Mouse (Mus musculus) forebrain, postnatal 0 days (tissue): ENCODE measurements at regions not wholly inside any gene's neighbourhood (a gene's known extent, or its start where the extent isn't known, plus 50 kb on each side); places are given as distances from the start of the nearest gene placed in this dataset.

Experiments
- ATAC-seq: fragments of 200-750 bp; cut with Nextera tagmentation; 2 replicates; pipeline ENCODE4 v1.8.0; 2017; ENCODE audit warnings: mild to moderate bottlenecking, moderate library complexity
- DNase-seq: peaks from one replicate; pipeline ENCODE4 v3.0.0-alpha.2; 2015
- H3K27ac ChIP-seq: fragments of 300-500 bp; sonication (generic); 2 replicates; pipeline ENCODE4 v1.5.1; 2014; ENCODE audit warnings: low read depth, mild to moderate bottlenecking, antibody characterized with exemption, low read length, moderate library complexity, mixed read lengths
- H3K27me3 ChIP-seq: fragments of 300-500 bp; sonication (generic); 2 replicates; pipeline ENCODE4 v1.6.1; 2014; ENCODE audit warnings: mild to moderate bottlenecking, low read length, mixed read lengths; ENCODE audit not compliant: insufficient read depth
- H3K36me3 ChIP-seq: fragments of 300-500 bp; sonication (generic); 2 replicates; pipeline ENCODE4 v1.6.1; 2014; ENCODE audit warnings: mild to moderate bottlenecking, moderate library complexity; ENCODE audit not compliant: insufficient read depth
- H3K4me1 ChIP-seq: fragments of 300-500 bp; sonication (generic); 2 replicates; pipeline ENCODE4 v1.6.1; 2014; ENCODE audit warnings: antibody characterized with exemption; ENCODE audit not compliant: insufficient read depth
- H3K4me2 ChIP-seq: fragments of 300-500 bp; sonication (generic); 2 replicates; pipeline ENCODE4 v1.6.1; 2014; ENCODE audit warnings: low read depth, mild to moderate bottlenecking, moderate library complexity
- H3K4me3 ChIP-seq: fragments of 300-500 bp; sonication (generic); 2 replicates; pipeline ENCODE4 v1.5.1; 2014; ENCODE audit warnings: low read depth, low read length, mixed read lengths
- H3K9ac ChIP-seq: fragments of 300-500 bp; sonication (generic); 2 replicates; pipeline ENCODE4 v1.6.1; 2014; ENCODE audit warnings: mild to moderate bottlenecking
- H3K9me3 ChIP-seq: fragments of 300-500 bp; sonication (generic); 2 replicates; pipeline ENCODE4 v1.6.1; 2016; ENCODE audit warnings: low read length
- CTCF ChIP-seq: sonication (generic); IDR thresholded peaks from 2 replicates; pipeline ENCODE4 v1.5.1; 2016; ENCODE audit warnings: antibody characterized with exemption, control low read depth, low read depth
- WGBS: fragments of 180-500 bp; shearing (Covaris S2); extraction: QIAGEN DNeasy Blood & Tissue Kit; methylation state at CpG from one replicate; pipeline ENCODE4 v1.1.7; 2014; 5-methylcytosine and 5-hydroxymethylcytosine counted together

DNA sequence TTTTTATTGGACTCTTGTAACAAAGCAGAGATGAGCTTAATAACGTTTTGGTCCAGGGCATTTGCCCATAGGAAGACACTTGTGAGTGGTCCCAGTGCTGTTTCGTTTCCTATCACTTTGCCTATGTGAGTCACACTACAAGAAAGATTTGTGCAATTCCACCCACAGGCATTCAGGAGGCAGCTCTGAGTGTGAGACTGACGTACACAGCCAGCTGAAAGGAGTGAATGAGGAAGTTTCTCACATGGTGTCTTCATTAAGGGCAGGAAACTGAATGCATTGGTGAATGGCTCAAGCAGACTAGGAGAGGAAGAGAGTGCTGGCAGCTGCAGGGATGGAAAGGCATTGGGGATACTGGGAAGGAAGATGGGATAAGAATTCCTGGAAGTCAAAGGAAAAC lies 230.5 kb upstream of the Fam241a start:
- H3K36me3 ChIP-seq: no peaks in the 10 kb centered on the region
- ATAC-seq (no peak), DNase-seq (no peak)
- H3K4me3 ChIP-seq: no peak overlapping the region
- no peak for TF ChIP-seq CTCF
- H3K9me3 ChIP-seq: no peaks in the 10 kb centered on the region
- no peaks in the 10 kb centered on the region for H3K27me3 ChIP-seq
- no peaks in the 10 kb centered on the region for H3K4me1 ChIP-seq
- WGBS: 59% methylated on average over 3 of the region's 3 CpGs
- H3K9ac ChIP-seq: no peak overlapping the region
- no peak overlapping the region for H3K4me2 ChIP-seq
- no peak overlapping the region for H3K27ac ChIP-seq

DNA sequence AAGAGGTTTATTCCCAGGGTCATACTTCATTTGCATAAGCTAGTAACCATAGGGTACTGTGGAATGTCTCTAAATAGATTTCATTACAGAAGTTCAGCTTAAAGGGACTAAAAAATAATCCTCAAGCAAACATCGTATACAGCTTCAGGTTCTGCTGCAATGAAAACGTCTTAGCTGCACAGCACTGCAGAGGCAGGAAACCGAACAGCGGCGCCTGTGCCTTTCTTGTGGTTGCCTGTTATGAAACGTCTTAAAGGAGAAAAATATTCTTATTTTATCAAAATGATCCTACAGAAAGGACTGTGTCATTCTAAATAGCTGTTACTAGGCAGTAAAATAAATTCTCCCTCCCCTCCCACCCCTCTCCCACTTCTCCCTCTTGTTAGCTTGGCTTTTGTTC lies 226.0 kb upstream of the Fam241a start:
- no peak for TF ChIP-seq CTCF
- 59% methylated on average over 6 of the region's 6 CpGs for WGBS

DNA sequence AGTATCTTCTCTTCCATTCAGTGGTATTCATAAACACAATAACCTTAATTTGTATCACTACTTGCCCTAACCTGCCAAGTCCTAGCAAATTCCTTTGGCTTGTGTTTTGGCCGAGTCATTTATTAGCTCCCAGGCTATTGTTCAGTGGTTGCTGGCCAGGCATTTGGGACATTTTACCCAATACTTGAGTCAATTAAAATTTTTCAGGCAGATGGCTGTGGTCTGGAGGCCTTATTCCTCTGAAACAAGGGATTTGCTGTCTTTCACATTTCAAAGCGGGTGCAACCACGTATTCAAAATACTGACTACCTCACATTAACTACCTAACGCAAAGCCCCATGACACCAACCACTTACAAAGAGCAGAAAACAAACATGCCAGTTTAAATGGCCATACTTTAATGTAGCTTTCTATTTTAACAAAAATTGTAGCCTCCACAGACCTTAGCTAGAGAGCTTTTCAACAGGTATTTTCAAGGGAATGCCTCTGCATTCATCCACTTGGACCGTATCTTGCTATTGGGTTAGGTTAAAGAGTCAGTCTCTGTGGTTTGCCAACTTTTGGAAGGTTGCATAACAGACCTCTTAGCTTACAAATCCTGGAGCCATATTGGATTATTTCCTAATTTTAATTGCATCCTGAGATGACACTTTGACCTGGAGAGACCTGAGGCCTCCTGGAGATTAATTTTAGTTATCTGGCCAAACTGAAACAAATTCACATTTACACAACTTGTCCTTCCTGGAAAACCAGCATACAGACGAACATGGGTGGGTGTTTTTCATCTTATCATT lies 224.7 kb upstream of the Fam241a start:
- H3K9ac ChIP-seq: no peak overlapping the region
- 54% methylated on average over 6 of the region's 6 CpGs for WGBS
- DNase-seq: no peak

More for the DNA sequence above, 226.0 kb upstream of the Fam241a start:
- Histone ChIP-seq H3K9me3 (no peaks in the 10 kb centered on the region), H3K9ac (no peak overlapping the region), H3K4me2 (no peak overlapping the region), H3K36me3 (no peaks in the 10 kb centered on the region), H3K27ac (no peak overlapping the region), H3K4me1 (no peaks in the 10 kb centered on the region), H3K27me3 (no peaks in the 10 kb centered on the region), H3K4me3 (no peak overlapping the region)
- DNase-seq: no peak
- ATAC-seq: no peak

DNA sequence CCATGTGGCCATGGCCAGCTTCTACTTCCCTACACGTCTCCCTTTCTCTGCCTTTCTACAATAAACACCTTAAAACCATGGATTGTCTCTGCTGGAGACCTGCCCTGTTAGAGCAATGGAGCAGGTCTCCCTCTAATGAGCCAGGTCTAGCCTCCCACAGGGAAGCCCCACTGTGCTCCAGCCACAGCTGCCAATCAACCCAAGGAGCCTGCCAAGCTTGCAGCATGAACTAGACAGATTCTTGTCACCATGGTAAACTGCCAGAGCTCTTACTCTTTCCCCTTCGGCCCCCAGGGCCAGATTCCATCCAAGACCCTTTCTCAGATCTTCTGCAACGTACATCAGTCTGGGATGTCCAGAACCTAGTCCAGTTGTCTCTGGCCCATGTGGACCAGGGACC lies 217.1 kb upstream of the Fam241a start:
- Histone ChIP-seq H3K4me2 (no peak overlapping the region), H3K9me3 (no peaks in the 10 kb centered on the region), H3K4me1 (no peaks in the 10 kb centered on the region), H3K4me3 (no peak overlapping the region), H3K36me3 (no peaks in the 10 kb centered on the region), H3K27ac (no peak overlapping the region), H3K9ac (no peak overlapping the region), H3K27me3 (no peaks in the 10 kb centered on the region)
- DNase-seq (no peak), ATAC-seq (no peak)
- WGBS: 48% methylated on average over 3 of the region's 3 CpGs
- TF ChIP-seq CTCF: no peak

More for the DNA sequence above, 224.7 kb upstream of the Fam241a start:
- ATAC-seq: no peak
- Histone ChIP-seq H3K4me3 (no peak overlapping the region), H3K27ac (no peak overlapping the region), H3K9me3 (no peaks in the 10 kb centered on the region), H3K4me2 (no peak overlapping the region), H3K4me1 (no peaks in the 10 kb centered on the region), H3K27me3 (no peaks in the 10 kb centered on the region), H3K36me3 (no peaks in the 10 kb centered on the region)
- no peak for TF ChIP-seq CTCF

DNA sequence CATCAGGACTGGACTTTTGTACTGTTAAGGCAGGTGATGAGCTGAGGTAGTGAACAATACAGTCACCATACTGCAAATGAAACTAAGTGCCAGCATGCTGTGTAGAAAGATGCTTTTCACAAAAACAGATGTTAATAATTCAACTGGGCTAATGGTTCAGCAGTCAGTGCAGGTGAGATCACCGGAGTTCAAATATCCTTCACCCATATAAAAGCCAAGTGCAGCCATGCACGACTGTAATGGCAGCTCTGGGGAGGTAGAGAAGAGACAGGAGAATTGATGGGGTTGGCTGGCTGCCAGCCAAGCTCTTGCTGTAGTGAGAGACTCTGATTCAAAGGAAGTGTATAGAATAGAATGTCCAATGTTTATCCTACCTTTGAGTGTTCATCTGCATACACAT lies 214.3 kb upstream of the Fam241a start:
- no peaks in the 10 kb centered on the region for H3K36me3 ChIP-seq
- no peaks in the 10 kb centered on the region for H3K4me1 ChIP-seq
- H3K27me3 ChIP-seq: no peaks in the 10 kb centered on the region
- no peak overlapping the region for H3K4me2 ChIP-seq
- WGBS: 58% methylated on average over 2 of the region's 2 CpGs
- H3K4me3 ChIP-seq: no peak overlapping the region
- H3K9me3 ChIP-seq: no peaks in the 10 kb centered on the region
- no peak overlapping the region for H3K27ac ChIP-seq
- no peak for ATAC-seq
- no peak overlapping the region for H3K9ac ChIP-seq
- no peak for DNase-seq
- TF ChIP-seq CTCF: no peak

DNA sequence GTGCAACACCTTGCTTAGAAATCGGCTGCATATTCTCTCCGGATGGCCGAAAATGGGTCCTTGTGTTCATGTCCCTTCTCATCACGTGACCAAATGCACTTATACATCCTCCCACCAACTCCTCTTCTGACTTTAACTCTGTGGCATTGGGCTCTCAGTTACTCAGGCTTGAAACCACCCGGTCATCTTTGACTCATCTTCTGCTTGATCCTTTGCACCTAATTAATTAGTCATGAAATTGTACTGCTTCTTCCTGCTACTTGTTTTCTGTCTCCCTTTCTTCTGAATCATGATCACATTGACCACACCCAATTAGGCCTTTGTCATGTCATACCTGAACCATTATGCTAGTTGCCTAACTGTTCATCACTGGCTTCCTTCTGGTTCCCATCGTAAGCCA lies 208.4 kb upstream of the Fam241a start:
- H3K27me3 ChIP-seq: no peaks in the 10 kb centered on the region
- WGBS: 92% methylated on average over 6 of the region's 6 CpGs
- H3K4me2 ChIP-seq: no peak overlapping the region
- no peaks in the 10 kb centered on the region for H3K9me3 ChIP-seq
- no peak overlapping the region for H3K9ac ChIP-seq
- no peaks in the 10 kb centered on the region for H3K4me1 ChIP-seq
- no peaks in the 10 kb centered on the region for H3K36me3 ChIP-seq
- ATAC-seq (no peak), DNase-seq (no peak)
- no peak overlapping the region for H3K27ac ChIP-seq
- no peak for TF ChIP-seq CTCF
- no peak overlapping the region for H3K4me3 ChIP-seq

DNA sequence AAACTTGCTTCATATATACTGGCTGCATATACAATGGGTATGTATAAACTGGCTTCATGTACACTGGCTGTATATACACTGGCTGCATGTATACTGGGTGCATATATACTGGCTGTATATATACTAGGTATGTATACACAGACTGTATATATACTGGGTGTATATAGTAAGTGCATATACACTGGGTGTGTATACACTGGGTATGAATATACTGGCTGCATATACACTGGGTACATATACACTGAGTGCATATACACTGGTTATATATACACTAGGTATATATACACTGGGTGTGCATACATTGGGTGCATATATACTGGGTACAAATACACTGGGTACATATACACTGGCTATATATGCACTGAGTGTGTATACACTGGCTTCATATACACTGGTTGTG lies 196.9 kb upstream of the Fam241a start:
- no peaks in the 10 kb centered on the region for H3K4me1 ChIP-seq

More for the DNA sequence above, 196.9 kb upstream of the Fam241a start:
- H3K27me3 ChIP-seq: no peaks in the 10 kb centered on the region
- H3K36me3 ChIP-seq: no peaks in the 10 kb centered on the region
- TF ChIP-seq CTCF: no peak
- no peak for ATAC-seq
- no peak for DNase-seq
- no peak overlapping the region for H3K9ac ChIP-seq
- H3K4me3 ChIP-seq: no peak overlapping the region
- no peaks in the 10 kb centered on the region for H3K9me3 ChIP-seq
- H3K4me2 ChIP-seq: no peak overlapping the region
- no peak overlapping the region for H3K27ac ChIP-seq
